Mouse (Mus musculus) kidney, embryonic 14.5 days (tissue): ENCODE results near the gene Atg16l2. TPM values are rescaled to one million over a fixed set of nuclear protein-coding genes. Genes with fewer than 3 reads are reported as not detected.

Source experiments
- ATAC-seq: fragments of 200-750 bp; cut with Nextera tagmentation; 2 replicates; pipeline ENCODE4 v1.8.0; 2017; ENCODE audit warnings: moderate number of reproducible peaks, mild to moderate bottlenecking, moderate TSS enrichment, moderate library complexity; ENCODE audit not compliant: low FRiP score, low TSS enrichment
- H3K27ac ChIP-seq: fragments of 300-500 bp; sonication (generic); 2 replicates; pipeline ENCODE4 v1.5.1; 2014; ENCODE audit warnings: low read depth, mild to moderate bottlenecking, low read length, moderate library complexity, mixed read lengths
- H3K27me3 ChIP-seq: fragments of 300-500 bp; sonication (generic); 2 replicates; pipeline ENCODE4 v1.6.1; 2014; ENCODE audit warnings: mild to moderate bottlenecking, low read length; ENCODE audit not compliant: control insufficient read depth, insufficient read depth
- H3K36me3 ChIP-seq: fragments of 300-500 bp; sonication (generic); 2 replicates; pipeline ENCODE4 v1.6.1; 2014; ENCODE audit warnings: low read length, mixed read lengths; ENCODE audit not compliant: control insufficient read depth, insufficient read depth
- H3K4me1 ChIP-seq: fragments of 300-500 bp; sonication (generic); 2 replicates; pipeline ENCODE4 v1.6.1; 2014; ENCODE audit warnings: low read length, mixed read lengths; ENCODE audit not compliant: control insufficient read depth, insufficient read depth
- H3K4me2 ChIP-seq: fragments of 300-500 bp; sonication (generic); replicated peaks from 2 replicates; pipeline ENCODE4 v1.6.1; 2014; ENCODE audit warnings: low read depth, mild to moderate bottlenecking, low read length
- H3K4me3 ChIP-seq: fragments of 300-500 bp; sonication (generic); 2 replicates; pipeline ENCODE4 v1.5.1; 2014; ENCODE audit warnings: mild to moderate bottlenecking, low read length
- H3K9ac ChIP-seq: fragments of 300-500 bp; sonication (generic); 2 replicates; pipeline ENCODE4 v1.6.1; 2014; ENCODE audit warnings: low read depth, mild to moderate bottlenecking, low read length, moderate library complexity
- H3K9me3 ChIP-seq: fragments of 300-500 bp; sonication (generic); 2 replicates; pipeline ENCODE4 v1.6.1; 2016; ENCODE audit warnings: low read length; ENCODE audit not compliant: control insufficient read depth
- WGBS: fragments of 180-500 bp; shearing (Covaris S2); extraction: QIAGEN DNeasy Blood & Tissue Kit; methylation state at CpG from one replicate; pipeline ENCODE4 v1.1.7; 2014; 5-methylcytosine and 5-hydroxymethylcytosine counted together
- polyA plus RNA-seq: library from polyadenylated mRNA; unstranded; fragments of >200 nt; fragmentation: Nextera tagmentation; extraction: Ambion mirVana; gene quantifications from 2 replicates; pipeline ENCODE4 v1.2.1, GENCODE M21; 2014

Atg16l2 gene
- polyA plus RNA-seq, 1 experiment from 2014 or later = 10.5 TPM

DNA sequence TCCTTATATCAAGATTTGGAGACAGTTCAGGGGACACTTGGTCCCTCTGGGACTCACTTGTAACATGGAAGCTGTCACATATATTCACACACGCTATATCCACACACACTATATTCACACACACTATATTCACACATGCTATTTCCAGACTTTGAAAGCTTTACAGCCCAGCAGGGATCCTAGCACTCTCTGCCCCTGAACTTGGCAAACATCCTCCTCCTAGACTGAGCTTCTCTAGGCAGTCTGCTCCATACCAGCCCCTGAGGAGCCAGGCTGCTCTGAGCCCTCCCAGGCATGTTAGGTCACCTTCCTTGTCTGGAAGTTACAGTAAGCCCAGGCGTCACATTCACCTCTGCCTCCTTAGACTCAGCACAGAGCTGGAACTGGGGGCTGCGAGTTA is 34.6 kb upstream of the Atg16l2 start:
- no peak overlapping the region for H3K4me3 ChIP-seq
- WGBS = 76% methylated on average over 3 of the region's 3 CpGs
- H3K27me3 ChIP-seq = no peaks in the 10 kb centered on the region
- no peaks in the 10 kb centered on the region for H3K4me1 ChIP-seq
- ATAC-seq = no peak
- H3K36me3 ChIP-seq = no peaks in the 10 kb centered on the region; the same call in 1 of the 2 replicates
- no peaks in the 10 kb centered on the region for H3K9me3 ChIP-seq
- no peak overlapping the region for H3K4me2 ChIP-seq
- no peak overlapping the region for H3K9ac ChIP-seq
- H3K27ac ChIP-seq = no peak overlapping the region

DNA sequence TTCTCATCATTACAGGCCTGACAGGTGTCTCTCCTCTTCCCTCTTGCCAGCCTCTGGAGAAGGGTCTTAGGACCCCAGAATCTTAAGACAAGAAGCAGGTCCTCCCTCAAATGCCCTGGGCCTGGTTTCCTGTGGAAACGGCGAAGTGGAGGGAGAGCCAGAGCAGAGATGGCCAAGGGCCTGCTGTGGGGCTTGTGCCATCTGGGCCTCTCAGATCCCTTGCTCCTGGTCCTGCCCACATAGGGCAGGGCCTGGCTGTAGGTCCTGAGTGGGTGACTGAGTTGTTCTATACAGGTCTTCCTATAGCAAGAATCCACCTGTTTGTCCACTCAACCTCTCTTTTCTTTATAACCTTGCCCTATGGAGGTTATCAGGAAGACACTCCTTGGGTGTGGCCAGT is 33.2 kb upstream of the Atg16l2 start:
- H3K4me2 ChIP-seq = no peak overlapping the region
- ATAC-seq = no peak
- no peaks in the 10 kb centered on the region for H3K4me1 ChIP-seq
- no peak overlapping the region for H3K4me3 ChIP-seq
- WGBS = 87% methylated on average over 2 of the region's 2 CpGs
- H3K9ac ChIP-seq = no peak overlapping the region
- no peaks in the 10 kb centered on the region for H3K9me3 ChIP-seq
- H3K36me3 ChIP-seq = no peaks in the 10 kb centered on the region; the same call in none of the 2 replicates
- no peaks in the 10 kb centered on the region for H3K27me3 ChIP-seq
- H3K27ac ChIP-seq = no peak overlapping the region

DNA sequence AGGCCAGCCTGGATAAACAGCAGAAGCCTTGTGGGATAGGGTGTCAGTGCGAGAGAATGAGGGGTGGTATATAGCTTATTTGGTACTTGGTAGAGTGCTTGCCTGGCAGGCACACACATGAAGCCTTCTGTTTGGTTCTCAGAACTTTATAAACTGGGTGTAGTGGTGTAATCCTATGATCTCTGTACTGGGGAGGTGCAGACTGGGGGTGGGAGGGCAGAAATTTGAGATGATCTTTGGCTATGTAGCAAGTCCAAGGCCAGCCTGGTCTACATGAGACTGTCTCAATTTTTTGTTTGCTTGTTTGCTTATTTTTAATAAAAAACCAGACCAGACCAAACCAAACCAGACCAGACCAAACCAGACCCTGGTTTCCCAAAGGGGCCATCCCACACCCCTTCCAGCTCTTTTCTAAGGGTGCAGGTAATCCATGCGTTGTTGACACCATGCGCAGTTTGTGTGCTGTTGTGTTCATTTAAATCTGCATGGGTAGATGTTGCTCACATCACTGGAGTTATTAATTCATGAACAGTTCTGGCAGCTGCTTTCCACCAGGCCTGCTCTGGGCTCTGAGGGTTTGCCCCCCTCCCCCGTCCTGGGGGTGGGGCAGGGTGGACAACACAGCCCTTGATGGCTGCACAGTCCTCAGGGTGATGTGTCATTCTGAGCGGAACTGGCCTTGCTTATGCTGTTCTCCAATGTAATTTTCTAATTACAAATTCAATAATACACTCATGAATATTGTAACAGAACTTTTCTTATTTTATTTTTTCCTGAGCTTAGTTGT is 30.2 kb upstream of the Atg16l2 start:
- Histone ChIP-seq H3K4me1 (no peaks in the 10 kb centered on the region), H3K4me3 (no peak overlapping the region), H3K27ac (no peak overlapping the region), H3K27me3 (no peaks in the 10 kb centered on the region), H3K4me2 (no peak overlapping the region), H3K9ac (no peak overlapping the region), H3K9me3 (no peaks in the 10 kb centered on the region), H3K36me3 (no peaks in the 10 kb centered on the region; the same call in none of the 2 replicates)
- ATAC-seq = no peak
- 89% methylated on average over 5 of the region's 5 CpGs for whole genome bisulfite sequencing

DNA sequence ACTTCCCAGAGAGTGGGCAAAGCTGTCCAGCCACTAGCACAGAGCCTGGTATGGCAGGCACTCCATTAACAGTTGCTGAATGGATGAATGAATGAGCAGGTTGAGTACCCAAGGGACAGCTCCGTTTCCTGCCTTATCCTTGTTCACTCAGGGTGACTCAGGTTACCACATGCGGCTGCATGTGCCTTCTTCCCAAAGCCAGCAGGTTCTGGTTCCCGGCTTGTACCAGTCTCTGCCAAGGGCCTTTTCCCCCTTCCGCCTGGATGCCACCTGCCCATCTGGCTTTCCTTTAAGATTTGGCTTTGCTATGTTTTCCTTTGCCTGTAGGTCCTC is 28.8 kb upstream of the Atg16l2 start:
- ATAC-seq = no peak
- H3K9me3 ChIP-seq = no peaks in the 10 kb centered on the region
- no peaks in the 10 kb centered on the region for H3K27me3 ChIP-seq
- H3K27ac ChIP-seq = no peak overlapping the region
- H3K9ac ChIP-seq = no peak overlapping the region
- H3K36me3 ChIP-seq = no peaks in the 10 kb centered on the region; the same call in none of the 2 replicates
- WGBS = 68% methylated on average over 4 of the region's 4 CpGs
- H3K4me3 ChIP-seq = no peak overlapping the region
- H3K4me2 ChIP-seq = no peak overlapping the region
- peaks cover 4% of the 10 kb centered on the region; the same call in 1 of the 2 replicates for H3K4me1 ChIP-seq

DNA sequence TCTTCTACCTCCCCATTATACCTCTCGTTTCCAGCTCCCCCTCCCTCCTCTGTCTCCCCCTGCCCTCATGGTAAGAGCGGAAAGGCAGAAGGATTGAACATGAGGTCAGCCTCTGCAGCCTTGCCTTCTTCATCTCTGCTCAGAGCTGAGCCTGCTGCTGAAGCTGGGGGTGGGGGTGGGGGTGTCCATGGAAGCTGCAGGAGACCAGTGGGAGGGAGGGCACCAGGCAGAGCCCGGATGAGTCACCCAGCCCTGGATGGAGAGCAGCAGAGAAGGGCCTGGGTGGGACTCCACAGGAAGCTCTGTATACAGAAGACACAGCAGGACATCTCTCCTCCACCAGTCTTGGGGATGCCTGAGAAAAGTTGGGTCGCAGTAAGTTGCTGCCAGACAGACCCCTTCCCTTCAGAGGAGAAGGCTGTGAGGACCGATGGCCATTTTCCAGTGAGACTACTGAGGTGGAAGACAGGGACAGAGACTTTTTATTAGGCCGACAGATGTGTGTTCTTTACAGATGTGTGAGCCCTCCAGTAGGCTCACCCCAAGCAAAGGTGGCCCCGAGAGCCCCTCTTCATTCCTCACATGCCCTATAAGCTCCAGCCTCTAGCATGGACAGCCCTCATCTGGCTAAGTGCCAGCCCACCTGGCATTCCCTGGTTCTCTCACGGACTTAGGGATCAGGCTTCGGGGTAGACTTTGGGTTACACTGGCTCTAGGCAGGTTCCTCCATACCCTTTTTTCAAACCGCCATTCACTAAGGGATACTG is 28.2 kb upstream of the Atg16l2 start:
- Histone ChIP-seq H3K9ac (no peak overlapping the region), H3K27me3 (no peaks in the 10 kb centered on the region), H3K36me3 (no peaks in the 10 kb centered on the region; the same call in none of the 2 replicates), H3K27ac (no peak overlapping the region), H3K4me2 (no peak overlapping the region), H3K4me1 (peaks cover 4% of the 10 kb centered on the region; the same call in 1 of the 2 replicates), H3K4me3 (no peak overlapping the region), H3K9me3 (no peaks in the 10 kb centered on the region)
- ATAC-seq = no peak
- 75% methylated on average over 10 of the region's 10 CpGs for WGBS

DNA sequence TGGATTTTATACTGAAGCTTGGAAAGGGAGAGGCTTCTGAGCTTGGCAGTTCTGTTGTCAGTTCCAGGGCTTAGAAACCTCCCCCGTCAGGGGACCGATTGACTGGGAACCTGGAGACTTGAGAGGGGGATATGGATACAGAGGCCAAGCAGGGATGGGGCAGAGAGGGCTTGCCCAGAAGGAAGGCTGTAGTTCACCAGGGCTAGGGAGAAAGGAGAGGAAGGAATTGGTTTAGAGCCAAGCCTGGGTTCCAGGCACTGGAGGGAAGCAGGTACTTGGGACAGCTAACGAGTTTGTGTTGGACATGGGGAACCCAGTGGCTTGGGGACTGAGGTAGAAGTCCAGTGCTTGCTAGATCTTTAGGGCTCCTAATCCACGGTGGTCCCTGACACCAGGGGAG is 27.6 kb upstream of the Atg16l2 start:
- Histone ChIP-seq H3K9ac (no peak overlapping the region), H3K4me1 (peaks cover 4% of the 10 kb centered on the region; the same call in 1 of the 2 replicates), H3K9me3 (no peaks in the 10 kb centered on the region), H3K36me3 (no peaks in the 10 kb centered on the region; the same call in 1 of the 2 replicates), H3K27ac (no peak overlapping the region), H3K4me3 (no peak overlapping the region), H3K27me3 (no peaks in the 10 kb centered on the region), H3K4me2 (no peak overlapping the region)
- WGBS = 81% methylated on average over 4 of the region's 4 CpGs
- ATAC-seq = no peak

DNA sequence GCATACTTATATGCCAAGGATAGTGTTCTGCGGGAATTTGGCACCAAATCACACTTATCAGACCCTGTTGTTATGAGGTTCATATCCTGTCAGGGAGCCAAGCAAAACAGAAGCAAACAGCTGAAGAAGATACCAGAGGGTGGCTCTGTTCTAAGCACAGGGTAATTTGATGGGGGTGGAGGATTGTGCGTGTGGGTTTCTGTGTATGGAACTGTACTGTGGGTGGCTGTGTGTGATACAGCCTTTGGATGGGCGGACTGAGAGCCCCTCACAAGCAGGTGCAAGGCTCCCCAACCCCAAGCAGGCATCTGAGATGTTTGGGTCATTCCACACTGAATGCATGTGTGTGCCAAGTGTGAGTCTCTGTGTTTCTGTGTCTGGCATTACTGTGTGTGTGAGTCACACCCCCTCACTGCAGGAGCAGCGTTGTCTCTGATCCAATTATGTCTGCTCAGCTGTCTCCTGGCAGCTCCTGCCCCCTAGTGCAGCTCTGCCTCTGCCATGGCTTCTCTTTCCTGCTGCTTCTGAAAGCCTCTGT is 26.6 kb upstream of the Atg16l2 start:
- H3K4me3 ChIP-seq = no peak overlapping the region
- H3K9me3 ChIP-seq = no peaks in the 10 kb centered on the region
- no peak overlapping the region for H3K4me2 ChIP-seq
- no peak for ATAC-seq
- H3K27ac ChIP-seq = no peak overlapping the region
- no peak overlapping the region for H3K9ac ChIP-seq
- H3K4me1 ChIP-seq = peaks cover 4% of the 10 kb centered on the region
- no peaks in the 10 kb centered on the region for H3K27me3 ChIP-seq
- 71% methylated on average over 4 of the region's 4 CpGs for WGBS
- no peaks in the 10 kb centered on the region; the same call in 1 of the 2 replicates for H3K36me3 ChIP-seq

DNA sequence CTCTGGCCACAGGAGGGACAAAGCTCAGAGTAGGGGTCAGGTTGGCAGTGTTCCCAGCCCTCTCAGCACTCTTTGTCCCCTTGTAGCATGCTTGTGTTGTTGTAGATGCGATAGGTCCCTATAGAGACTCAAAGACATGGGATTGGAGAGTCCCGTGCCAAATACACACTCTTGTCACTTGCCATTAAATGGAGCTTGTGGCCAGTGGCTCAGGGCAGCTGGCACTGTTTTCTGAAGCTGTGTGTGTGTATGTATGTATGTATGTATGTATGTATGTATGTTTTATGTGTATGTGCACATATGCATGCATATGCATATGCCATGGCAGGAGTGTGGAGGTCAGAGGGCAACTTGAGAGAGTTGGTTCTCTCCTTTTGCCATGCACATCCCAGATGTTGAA is 25.7 kb upstream of the Atg16l2 start:
- H3K36me3 ChIP-seq = no peaks in the 10 kb centered on the region; the same call in 1 of the 2 replicates
- H3K9ac ChIP-seq = no peak overlapping the region
- WGBS = 90% methylated on average over 2 of the region's 2 CpGs
- ATAC-seq = no peak
- peaks cover 7% of the 10 kb centered on the region for H3K4me1 ChIP-seq
- H3K4me2 ChIP-seq = no peak overlapping the region
- no peaks in the 10 kb centered on the region for H3K27me3 ChIP-seq
- H3K27ac ChIP-seq = no peak overlapping the region
- no peak overlapping the region for H3K4me3 ChIP-seq
- H3K9me3 ChIP-seq = no peaks in the 10 kb centered on the region

DNA sequence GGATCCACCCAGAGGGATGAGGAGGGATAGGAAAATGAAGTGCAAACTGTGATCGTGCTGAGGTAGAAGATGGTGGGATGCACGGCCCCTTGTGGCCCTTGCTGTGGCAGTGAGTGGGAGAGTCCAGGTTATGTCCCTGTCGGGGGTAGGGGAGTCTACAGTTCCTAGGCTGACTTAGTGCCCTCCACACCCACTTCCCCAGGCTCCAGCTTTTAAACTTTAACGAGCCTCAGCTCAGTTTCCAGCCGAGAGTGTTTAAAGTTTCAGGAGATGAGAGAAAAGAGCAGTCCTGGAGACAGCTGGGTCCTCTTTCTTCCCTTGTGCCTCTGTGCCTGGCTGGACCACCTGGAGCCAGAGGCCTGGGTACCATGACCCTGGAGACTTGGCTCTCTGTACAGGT is 25.2 kb upstream of the Atg16l2 start:
- peaks cover 7% of the 10 kb centered on the region for H3K4me1 ChIP-seq
- no peak overlapping the region for H3K9ac ChIP-seq
- no peak for ATAC-seq
- no peaks in the 10 kb centered on the region for H3K9me3 ChIP-seq
- no peak overlapping the region for H3K4me2 ChIP-seq
- 21% methylated on average over 5 of the region's 5 CpGs for WGBS
- H3K4me3 ChIP-seq = no peak overlapping the region
- no peaks in the 10 kb centered on the region for H3K27me3 ChIP-seq
- H3K36me3 ChIP-seq = no peaks in the 10 kb centered on the region; the same call in 1 of the 2 replicates
- H3K27ac ChIP-seq = no peak overlapping the region
